Comparison of ENCODE assay signal across 9 mouse cellular contexts in genomic region chr16:92699531-92700397, GRCm38 (mm10).
DNase-seq lines count a peak whose midpoint lies in the region; ATAC-seq lines count a peak whose summit lies in the region.
"Had no signal": no experiment of that assay in that cellular context is flagged by ENCODE, and none has a peak within 500 bp of the region (broad histone marks: within the 10 kb centered on the region; RNA-seq: fewer than 3 reads in every experiment).

No protein-coding gene starts in this region.

- H3K4me2 ChIP-seq in hindbrain, embryonic 15.5 days: 0 out of 2 replicates have a peak overlapping the region, but pooled peaks have one; percentile 9

- 2% methylated on average over 27 of the region's 27 CpGs for WGBS in hindbrain, embryonic 15.5 days

- no peak overlapping the region for H3K27ac ChIP-seq in hindbrain, embryonic 15.5 days (replicated peaks)

- H3K9me3 ChIP-seq in hindbrain, embryonic 15.5 days: no peaks in the 10 kb centered on the region

- peaks cover 43% of the 10 kb centered on the region for H3K4me1 ChIP-seq in hindbrain, embryonic 15.5 days (replicated peaks)

- no peak for ATAC-seq in hindbrain, embryonic 15.5 days (ENCODE audit: low FRiP score, low read depth)
- ATAC-seq: Patski had no signal

- H3K27me3 ChIP-seq in hindbrain, embryonic 15.5 days: peaks cover 72% of the 10 kb centered on the region
- H3K27me3 ChIP-seq: Patski had no signal

- DNase-seq in kidney, postnatal 14 days: peak; percentile 6
- DNase-seq in kidney, postnatal 10 days: no peak
- DNase-seq in embryo, embryonic 10.5 days (ENCODE audit: low spot score): peak; percentile 65
- DNase-seq in neural tube, embryonic 10.5 days (ENCODE audit: extremely low spot score, low spot score): peak; percentile 49
- DNase-seq in layer of hippocampus, postnatal 14 days (ENCODE audit: low spot score in 2 of 2): no peak
- no peak for DNase-seq in left cerebral cortex, adult 18-20 months (ENCODE audit: low spot score in 2 of 2)
- DNase-seq in thymus, postnatal 10 days (ENCODE audit: low spot score in 2 of 2): no peak

- no peak overlapping the region for H3K4me3 ChIP-seq in hindbrain, embryonic 15.5 days

- no peak overlapping the region for H3K9ac ChIP-seq in hindbrain, embryonic 15.5 days

- H3K36me3 ChIP-seq in hindbrain, embryonic 15.5 days: no peaks in the 10 kb centered on the region

Comparison
In these comparisons a context has a peak if more than half of its experiments do, and no peak if none do; other contexts are left out.
1. DNase-seq: peak in kidney, postnatal 14 days (single experiment), embryo, embryonic 10.5 days (single experiment) and neural tube, embryonic 10.5 days (single experiment); none in kidney, postnatal 10 days (single experiment), layer of hippocampus, postnatal 14 days (0 of 2), left cerebral cortex, adult 18-20 months (0 of 2) and thymus, postnatal 10 days (0 of 2).